Mouse (Mus musculus) ES-Bruce4 (cell line): Measurements from ENCODE around the gene Scube1.

Experiments
- CTCF ChIP-seq: IDR thresholded peaks from one replicate; pipeline ENCODE4 v1.8.1; 2011; ENCODE audit warnings: low read depth, low read length
- POLR2A ChIP-seq: IDR thresholded peaks from one replicate; pipeline ENCODE4 v1.8.1; 2011; ENCODE audit warnings: low read length; ENCODE audit not compliant: insufficient read depth

GRCm38 (mm10) chr15:83706528-83707199 lies 18.2 kb downstream of the Scube1 start:
- no peak for TF ChIP-seq CTCF
- TF ChIP-seq POLR2A = no peak
